Mouse (Mus musculus) testis, postnatal 14 days (tissue): ENCODE results near the gene Scml4.

Experiments used
- DNase-seq: peaks from one replicate; pipeline ENCODE4 v3.0.0; 2021; ENCODE audit warnings: low spot score

The Scml4 gene

DNA sequence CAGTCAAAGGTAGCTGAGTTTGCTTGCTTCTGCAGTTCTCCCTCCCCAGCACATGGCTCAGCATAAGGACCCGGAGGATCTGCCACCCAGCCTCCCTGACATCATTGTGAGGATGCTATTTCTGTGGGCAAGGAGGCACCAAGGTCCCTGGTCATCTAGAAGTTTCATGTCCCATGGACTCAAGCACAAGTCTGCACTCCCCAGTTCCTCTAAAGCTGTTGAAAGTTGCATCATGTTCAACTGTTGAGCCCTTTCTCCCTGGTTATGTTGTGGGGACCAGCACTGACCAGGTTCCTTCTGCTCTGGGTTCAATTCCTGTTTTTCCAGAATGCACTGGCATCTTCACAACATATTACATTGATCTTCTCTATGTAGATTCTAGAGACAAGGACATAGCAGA is 42.9 kb downstream of the Scml4 start:
- DNase-seq = no peak

DNA sequence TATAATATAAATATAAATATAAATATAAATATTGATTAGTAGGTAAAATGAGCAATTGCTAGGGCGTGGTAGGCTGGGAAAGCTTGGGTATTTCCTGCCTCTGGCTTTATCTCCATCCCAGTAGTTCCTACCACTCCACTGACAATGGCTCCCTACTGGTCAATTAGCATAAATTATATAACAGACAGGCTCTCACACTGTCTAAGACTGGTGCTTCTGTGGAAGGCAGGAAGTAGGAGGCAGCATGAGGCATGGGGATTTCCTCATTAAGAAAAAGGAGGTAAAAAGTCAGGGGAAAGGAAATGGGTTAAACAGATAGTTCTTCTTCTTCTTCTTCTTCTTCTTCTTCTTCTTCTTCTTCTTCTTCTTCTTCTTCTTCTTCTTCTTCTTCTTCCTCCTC is 48.4 kb downstream of the Scml4 start:
- DNase-seq = no peak

DNA sequence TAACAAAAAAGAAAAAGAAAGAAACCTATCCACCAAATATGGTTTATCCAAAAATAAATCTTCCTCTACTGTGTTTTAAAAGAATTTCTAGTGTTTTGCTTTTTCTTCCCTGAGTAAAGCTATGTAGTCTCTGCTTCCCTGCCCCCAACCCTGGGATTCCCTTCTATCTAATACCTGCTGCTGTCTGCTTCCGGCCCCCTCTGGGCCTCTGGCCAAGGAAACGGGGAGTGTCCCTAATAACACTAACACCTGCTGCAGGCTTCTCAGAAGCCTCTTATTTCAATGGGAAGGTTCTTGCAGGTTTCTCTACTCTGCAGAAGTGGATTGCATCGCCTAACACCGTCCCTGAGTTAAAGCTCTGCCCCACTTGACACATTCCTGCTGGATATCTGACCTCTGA is 50.4 kb downstream of the Scml4 start:
- no peak for DNase-seq

DNA sequence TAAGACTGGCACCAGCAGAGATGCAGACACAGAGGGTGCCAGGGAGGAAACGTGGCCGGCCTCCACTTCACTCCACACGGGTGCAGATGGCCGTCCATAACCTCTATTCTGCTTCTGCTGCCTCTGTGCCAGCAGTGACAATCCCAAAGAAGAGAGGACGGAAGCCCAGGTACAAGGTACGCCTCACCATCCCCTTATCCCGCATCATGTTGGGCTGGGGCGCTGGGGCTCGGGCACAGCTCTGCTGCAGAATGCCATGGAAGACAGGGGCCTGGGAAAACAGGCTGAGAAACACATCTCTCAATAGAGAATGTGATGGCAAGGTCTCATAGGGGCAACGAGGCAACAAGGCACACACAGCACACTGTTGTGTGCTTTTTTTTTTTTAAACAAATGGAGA is 51.9 kb downstream of the Scml4 start:
- DNase-seq = no peak

DNA sequence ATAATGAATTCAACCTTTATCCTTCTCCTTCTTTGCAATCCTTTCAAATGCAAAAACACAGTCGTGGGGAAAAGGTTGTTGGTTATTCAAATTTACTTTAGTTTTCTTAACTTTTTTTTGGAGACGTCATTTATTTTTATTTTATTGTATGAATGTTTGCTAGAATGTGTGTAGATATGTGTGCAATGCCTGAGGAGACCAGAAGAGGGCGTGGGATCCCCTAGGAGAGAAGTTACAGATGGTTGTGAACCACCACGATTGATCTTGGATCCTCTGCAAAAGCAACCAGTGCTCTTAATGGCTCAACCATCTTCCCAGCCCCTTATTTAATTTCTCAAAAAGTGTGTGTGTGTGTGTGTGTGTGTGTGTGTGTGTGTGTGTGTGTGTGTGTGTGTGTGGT is 53.0 kb downstream of the Scml4 start:
- DNase-seq = no peak

DNA sequence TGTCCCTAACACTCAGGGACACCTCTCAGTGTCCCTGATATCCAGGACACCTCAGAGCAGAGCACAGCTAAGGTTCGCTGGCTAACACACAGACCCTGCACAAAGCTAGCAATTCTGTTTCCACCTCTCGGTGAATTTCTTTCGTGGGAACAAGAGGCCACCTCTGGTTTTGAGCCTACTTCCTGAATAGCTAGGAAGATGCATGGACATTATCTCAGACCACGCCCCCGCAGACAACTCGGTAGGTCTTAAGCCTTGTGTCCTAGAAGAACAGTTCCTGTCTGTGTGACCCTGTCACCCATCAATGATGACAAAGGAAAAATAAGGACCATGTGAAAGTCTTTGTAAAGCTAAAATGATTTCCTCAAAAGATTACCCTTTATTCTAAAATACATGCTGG is 54.0 kb downstream of the Scml4 start:
- no peak for DNase-seq

DNA sequence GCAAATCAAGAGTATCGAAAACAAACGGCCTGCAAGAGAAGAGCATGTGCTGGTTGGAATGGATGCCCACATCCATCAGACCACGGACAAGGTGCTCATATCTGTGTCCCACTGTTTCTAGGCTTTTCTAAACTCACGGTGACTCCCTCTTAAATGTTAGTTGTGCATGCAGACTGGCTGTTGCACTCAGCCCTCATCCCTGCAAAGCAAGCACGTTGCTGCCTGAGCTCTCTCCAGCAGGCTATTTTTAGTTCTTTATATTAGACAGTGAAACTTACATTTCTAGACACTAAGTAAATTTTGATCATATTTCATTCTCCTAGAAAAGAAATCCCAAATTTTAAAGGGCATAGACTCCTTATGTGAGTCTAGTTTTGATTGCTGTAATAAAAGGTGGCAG is 57.2 kb downstream of the Scml4 start:
- DNase-seq = no peak

DNA sequence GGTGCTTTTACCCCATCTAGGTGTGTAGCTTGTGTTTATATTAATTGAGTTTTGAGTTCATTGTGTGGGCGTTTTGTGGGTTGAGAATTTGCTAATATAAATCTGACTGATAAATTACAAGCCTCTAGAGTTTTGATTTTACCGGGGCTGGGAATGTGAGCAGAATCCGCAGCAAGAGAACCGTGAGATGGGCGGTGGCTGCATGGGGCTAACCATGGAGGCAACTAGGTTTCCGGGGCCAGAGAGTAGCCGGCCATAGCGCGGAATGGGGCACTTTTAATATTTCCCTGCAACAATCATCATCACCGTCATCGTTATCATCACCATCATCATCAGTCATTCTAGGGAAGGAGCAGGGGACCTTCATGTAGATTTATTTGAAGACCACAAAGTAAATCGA is 59.6 kb downstream of the Scml4 start:
- DNase-seq = no peak

DNA sequence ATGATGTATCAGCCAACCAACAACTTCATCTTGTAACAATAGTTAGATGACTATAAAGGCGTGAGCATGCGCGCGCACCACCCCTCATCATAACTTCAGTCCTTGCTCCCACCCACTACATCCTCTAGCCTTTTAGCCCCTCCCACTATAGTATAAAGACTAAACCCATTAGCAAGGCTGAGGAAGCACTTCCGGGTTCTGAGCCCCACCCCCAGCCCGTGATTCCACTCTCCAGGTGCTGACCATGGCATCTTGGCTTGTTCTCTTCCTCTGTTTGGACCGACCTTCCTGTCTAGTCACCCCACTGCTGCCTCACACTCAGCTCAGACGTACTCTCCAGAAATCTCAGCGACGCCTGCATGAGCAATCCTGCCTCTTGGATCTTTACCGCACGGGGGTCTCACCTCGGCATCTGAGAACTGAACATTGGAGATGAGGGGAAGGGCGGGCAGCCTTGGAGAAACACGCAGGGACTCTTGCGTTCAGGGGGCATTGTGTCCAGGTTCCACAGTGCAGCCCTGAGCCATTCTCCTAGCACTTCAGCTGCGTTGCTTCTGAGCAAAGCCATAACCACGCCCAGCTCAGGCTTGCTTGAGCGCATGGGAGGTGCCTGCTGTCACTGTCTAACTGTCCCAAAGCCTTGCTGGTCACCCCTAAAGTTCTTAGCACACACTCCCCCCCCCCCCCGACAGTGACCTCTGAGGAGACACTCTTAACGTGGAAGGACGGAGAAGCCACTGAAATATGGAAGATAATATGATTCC is 65.1 kb downstream of the Scml4 start:
- no peak for DNase-seq

DNA sequence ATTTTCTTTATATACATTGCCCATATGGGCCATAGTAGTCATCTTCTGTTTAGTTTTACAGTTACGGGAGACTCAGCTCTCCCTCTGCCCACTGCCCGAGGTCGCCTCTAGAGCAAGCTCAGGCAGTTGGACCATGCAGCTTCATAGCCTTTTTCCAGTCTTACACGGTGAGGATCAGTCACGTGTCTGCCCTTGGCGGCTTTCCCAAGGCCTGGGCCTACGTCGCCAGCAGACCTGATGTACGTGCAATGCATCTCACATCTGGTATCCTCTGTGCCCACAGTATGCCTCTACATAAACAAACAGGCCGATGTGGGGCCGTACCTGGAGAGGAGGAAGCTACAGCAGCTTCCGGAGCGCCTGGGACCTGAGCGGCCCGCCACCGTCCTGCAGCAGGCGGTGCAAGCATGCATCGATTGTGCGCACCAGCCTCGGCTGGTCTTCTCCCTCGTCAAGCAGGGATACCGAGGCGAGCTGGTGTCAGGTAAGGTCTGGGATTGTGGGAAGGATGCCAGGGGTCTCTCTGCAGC is 70.0 kb downstream of the Scml4 start:
- no peak for DNase-seq

DNA sequence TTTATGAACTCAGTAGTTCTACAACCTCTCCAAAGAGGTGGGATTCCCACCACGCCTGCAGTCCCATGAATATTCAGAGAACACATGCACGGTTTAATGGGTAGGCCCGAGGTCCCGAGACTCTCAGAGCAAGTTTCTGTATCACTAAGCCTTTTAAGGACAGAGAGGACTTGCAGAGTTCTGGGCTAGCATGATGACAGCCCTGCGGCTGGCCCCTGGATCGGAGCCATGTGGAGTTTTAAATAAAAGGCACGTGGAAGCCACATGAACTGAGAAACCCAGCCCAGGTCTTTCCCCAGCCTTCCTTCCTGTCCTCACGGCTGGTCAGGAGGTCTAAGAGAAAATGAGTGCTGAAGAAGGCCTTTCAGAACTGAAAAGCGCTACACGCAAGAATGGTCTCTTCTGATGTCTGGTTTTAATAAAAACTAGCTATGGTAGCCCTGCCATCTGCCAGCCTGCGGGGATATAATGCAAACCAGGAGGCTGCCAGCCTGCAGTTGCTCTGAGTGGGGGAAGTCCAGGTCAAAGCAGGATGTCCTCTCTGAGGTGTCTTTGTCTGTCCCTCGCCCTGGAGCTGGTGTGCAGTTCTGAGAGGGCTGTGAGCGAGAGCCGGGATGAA is 72.8 kb downstream of the Scml4 start:
- no peak for DNase-seq

DNA sequence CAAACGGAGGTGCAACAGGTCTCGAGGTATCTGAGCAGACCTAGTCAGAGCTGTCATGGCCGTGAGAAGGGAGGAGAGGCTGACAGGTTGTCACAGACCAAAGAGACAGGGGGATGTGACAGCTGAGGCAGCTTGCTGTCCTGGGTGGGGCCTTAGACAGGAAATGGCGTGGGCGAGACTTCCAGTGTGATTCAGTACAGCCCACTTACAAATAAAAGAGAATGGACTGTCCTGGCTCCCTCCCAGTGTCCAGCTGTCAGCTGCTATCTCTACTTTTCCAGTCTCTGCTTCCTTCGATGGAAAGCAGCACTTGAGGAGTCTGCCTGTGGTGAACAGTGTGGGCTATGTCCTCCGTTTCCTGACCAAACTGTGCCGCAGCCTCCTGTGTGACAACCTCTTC is 74.5 kb downstream of the Scml4 start:
- DNase-seq = no peak

DNA sequence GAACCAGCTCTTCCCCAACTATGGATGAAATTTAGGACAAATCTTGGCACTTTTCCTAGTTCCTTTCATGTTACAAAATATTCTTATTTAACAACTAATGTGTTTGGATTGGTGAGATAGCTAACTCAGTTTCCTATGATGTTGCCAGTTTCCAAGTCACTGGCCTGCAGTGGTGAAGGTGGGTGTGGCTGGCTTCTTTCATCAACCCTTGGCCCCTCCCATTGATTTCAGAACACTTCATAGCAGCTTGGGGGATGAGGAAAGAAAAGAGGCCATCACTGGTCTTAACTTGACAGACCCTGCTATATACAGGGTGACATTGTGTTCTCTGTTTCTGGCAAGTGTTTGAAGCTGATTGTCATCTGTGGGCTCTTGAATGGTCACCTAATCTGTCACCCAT is 76.0 kb downstream of the Scml4 start:
- no peak for DNase-seq

DNA sequence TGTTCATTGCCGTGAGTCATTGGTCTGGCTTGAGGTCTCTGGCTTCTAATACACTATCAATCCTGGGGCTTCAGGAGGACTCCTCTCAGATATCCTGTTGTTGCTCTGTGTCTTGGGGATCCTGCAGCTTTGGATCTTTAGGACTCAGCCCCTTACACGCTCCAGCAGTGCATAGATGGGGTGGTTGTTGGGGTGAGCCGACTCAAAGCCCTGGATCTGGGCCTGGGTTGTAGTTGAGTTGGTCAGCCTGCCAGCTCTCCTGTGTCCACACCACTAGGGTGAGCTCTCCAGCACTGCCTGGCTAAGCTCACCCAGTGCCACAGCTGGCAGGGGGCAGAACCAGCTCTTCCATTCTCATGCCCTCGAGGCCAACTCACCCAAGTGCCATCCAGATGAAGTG is 78.2 kb downstream of the Scml4 start:
- DNase-seq = no peak

DNA sequence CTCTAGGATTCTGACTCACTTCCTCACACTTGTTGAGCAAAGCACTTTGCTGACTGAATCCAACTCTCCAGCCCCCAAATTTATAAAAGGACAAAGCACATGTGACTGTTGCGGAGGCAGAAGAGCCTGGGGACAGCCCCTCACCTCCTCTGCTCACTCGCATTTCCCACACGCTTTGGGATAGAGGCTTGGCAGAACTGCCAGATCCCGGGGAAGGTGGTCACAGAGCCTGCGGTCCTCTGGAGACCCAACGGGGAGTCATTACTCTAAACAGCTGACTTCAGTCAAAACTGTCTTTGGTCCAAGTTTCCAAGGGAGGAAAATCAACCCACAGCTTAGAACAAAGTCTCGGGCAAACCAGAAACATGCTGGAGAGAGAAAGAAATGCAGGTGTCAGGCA is 79.5 kb downstream of the Scml4 start:
- DNase-seq = no peak

DNA sequence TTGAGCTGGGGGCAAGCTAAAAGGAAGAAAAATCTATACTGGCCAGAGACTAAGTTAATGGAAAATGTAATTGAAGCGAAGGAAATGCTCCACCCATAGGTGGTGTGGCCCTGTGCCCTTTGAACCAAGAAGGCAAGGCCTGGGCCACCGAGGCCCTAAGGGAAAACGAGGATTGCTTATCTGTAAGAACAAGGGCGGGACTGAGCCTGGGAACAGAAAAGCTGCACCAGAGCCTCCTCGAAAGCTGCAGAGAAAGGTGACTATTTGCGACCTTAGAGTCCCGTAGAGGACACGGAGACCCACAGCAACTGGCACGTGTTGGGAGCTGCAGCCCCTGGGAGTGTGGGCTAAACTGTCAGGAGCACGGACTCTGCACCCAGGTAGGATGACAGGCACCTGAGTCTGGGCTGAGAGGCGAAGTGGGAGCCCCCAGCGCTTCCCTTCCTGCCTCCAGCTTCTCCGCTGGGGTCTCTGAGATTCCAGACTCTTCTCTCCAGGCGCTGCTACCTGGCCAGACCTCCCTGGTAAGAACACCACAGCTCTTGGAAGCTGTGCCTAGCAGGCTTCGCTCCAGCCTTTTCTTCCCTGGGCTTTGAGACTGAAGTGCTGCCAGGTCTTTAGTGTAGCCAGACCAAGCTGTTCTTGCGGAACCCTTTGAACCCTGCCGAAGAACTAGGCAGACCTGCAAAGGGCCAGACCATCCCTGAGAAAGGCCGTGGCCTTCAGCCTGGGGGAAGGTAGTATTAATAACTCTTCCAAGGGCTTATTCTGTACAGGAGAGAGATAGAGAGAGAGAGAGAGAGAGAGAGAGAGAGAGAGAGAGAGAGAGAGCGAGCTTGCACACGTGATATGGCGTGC is 80.3 kb downstream of the Scml4 start:
- peak; percentile 51 for DNase-seq

DNA sequence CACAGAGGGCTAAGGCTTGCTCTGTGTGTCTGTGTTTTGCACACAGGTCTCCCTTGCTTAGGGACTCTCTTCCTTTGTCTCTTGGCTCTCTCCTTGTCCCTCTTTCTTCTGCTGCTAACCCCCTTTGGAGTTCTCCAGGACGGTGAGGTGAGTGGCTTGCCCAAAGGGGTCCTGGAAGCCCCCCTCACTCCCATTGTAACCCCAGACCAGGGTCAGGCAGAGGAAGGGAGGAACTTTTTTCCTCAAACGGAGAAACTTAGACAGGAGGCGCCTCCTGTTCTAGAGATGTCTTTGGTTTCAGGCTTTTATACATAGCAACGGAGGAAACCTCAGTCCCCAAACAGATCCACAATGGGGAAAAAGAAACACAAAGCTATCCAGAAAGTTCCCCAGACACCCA is 81.1 kb downstream of the Scml4 start:
- DNase-seq = no peak

DNA sequence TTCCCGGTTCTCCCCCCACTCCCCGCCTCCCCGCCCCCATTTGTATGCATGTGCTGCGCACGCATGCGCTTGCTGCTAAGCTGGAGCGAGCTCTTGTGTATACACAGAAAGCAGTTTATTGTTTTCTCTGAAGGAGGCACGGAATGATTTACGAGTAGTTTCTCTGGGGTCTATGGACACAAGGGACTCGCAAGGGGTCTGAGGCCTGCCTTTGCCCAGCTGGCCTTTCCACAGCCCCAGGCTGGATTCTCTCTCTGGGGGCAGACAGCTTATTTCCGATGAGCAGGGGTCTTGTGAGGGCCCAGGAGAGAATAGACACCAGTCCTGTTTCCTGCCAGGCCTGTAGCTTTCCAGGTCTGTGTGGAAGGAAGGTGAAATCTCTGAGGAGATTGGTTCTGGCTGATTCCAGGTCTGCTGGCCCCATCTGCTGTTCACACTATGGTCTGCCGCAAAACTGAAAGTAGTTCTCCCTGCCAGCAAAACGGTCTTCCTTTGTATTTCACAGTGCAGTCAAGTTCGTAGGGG is 81.6 kb downstream of the Scml4 start:
- no peak for DNase-seq

DNA sequence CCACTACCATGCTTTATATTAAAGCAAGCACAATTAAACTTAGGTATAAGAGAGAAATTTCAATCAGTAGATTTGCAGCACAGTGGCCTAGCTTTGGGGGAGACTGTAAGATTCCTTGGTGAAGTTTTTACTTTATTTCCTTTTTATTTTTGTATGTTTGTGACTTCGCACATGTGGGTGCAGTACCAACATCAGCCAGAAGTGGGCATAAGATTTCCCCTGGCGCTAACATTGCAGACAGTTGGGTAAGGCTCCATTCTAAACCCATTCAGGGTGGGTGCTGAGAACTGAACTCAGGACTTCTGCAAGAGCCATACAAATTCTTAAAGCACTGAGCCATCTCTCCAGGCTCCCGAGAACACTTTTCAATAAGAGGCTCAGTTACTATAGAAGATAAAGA is 82.1 kb downstream of the Scml4 start:
- no peak for DNase-seq

DNA sequence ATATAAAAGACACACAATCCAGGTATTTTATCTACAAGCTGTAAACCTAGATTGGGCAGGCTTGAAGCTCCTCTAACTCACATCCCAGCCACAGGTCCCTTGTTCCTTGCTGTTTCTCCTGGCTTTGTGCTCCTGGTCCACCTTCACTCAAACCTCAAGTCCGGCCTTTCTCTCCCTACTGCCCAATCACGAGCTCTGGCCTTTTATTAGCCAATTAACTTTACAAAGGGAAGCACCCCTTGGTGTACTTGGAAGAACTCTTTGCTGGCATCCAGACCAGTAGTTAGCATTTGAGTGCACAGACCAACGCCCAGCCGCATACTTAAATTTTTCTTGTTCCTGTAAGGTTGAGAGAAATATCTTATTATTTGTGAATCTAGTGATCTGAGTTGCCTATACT is 85.1 kb downstream of the Scml4 start:
- no peak for DNase-seq

DNA sequence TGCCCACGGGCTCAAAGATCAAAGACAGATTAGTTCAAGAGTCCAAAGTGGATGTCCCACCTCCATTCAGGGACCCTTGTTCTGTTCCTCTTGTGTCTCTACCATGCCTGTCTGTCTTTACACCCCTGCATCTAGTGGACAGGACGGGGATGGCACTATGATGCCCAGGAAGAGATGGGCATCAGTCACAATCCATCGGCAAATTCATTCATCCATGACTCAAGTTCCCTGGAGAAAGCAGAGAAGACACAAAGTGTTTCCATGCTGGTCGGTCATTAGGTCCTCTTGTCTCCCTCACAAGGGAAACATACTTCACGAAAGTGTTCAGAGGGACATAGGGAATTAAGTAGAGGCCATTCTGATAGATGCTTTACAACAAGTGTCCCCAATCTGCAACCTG is 87.2 kb downstream of the Scml4 start:
- no peak for DNase-seq

DNA sequence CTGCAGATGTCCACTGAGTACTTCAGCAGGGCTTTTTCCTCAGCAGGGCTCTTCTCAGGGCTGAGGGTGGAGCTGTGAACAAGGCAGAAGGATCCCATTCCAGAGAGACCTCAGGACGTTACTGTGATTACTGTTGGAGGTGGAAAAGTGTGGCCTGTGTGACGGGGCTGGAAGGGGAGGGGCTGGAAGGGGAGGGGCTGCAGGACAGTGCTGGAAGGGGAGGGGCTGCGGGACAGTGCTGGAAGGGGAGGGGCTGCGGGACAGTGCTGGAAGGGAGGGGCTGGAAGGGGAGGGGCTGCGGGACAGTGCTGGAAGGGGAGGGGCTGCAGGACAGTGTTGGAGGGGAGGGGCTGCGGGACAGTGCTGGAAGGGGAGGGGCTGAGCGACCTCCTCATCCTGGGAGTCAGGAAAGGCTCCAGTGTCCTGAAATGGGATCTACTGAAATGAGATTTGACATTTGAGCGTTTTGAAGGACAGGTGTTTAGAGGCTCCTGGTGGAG is 90.1 kb downstream of the Scml4 start:
- DNase-seq = no peak
